ENCODE assay signal across 7 mouse cellular contexts in genomic region chr6:83512495-83512894, GRCm38 (mm10). TPM values are rescaled to one million over a fixed set of nuclear protein-coding genes. Genes with fewer than 3 reads are reported as not detected.
DNase-seq lines count a peak whose midpoint lies in the region; ATAC-seq lines count a peak whose summit lies in the region.

No protein-coding gene starts in this region.

- no peak overlapping the region for H3K27ac ChIP-seq in midbrain, embryonic 10.5 days (replicated peaks)
- no peak overlapping the region for H3K27ac ChIP-seq in midbrain, embryonic 16.5 days (ENCODE audit: low read length)
- no peak overlapping the region for H3K27ac ChIP-seq in liver, embryonic 11.5 days (ENCODE audit: low read depth, low read length)

- H3K27me3 ChIP-seq in midbrain, embryonic 10.5 days (ENCODE audit: low read depth, poor library complexity, severe bottlenecking): no peaks in the 10 kb centered on the region
- no peaks in the 10 kb centered on the region for H3K27me3 ChIP-seq in midbrain, embryonic 16.5 days (ENCODE audit: control insufficient read depth, insufficient read depth, low read depth, low read length)
- no peaks in the 10 kb centered on the region for H3K27me3 ChIP-seq in liver, embryonic 11.5 days (replicated peaks; ENCODE audit: control insufficient read depth, insufficient read depth, low read length)

- ATAC-seq in midbrain, embryonic 16.5 days: no peak
- peak; percentile 97 for ATAC-seq in common myeloid progenitor, adult 5-6 weeks (replicated peaks; ENCODE audit: low read depth, poor library complexity, severe bottlenecking)
- 0 out of 2 replicates have a peak, but pooled peaks have one; percentile 41 for ATAC-seq in liver, embryonic 11.5 days (replicated peaks; ENCODE audit: low FRiP score)

- peak; percentile 40 for DNase-seq in midbrain, embryonic 10.5 days (ENCODE audit: low spot score)
- DNase-seq in T-cell, adult 2 months (ENCODE audit: low spot score): peak; percentile 69
- DNase-seq in heart, postnatal 10 days: peak; percentile 68 to 81
- DNase-seq in liver, embryonic 11.5 days (ENCODE audit: low spot score): no peak
- DNase-seq in retina, embryonic 14.5 days (ENCODE audit: low spot score): peak; percentile 73

- no peak overlapping the region for H3K9ac ChIP-seq in midbrain, embryonic 16.5 days (ENCODE audit: low read depth, low read length)
- no peak overlapping the region for H3K9ac ChIP-seq in liver, embryonic 11.5 days (ENCODE audit: low read depth, low read length)

- no peaks in the 10 kb centered on the region for H3K9me3 ChIP-seq in midbrain, embryonic 10.5 days (replicated peaks)
- no peaks in the 10 kb centered on the region for H3K9me3 ChIP-seq in midbrain, embryonic 16.5 days (replicated peaks; ENCODE audit: control insufficient read depth, low read length, poor library complexity, severe bottlenecking)
- no peaks in the 10 kb centered on the region for H3K9me3 ChIP-seq in liver, embryonic 11.5 days (ENCODE audit: control insufficient read depth, low read length)

- H3K36me3 ChIP-seq in midbrain, embryonic 10.5 days: no peaks in the 10 kb centered on the region
- H3K36me3 ChIP-seq in midbrain, embryonic 16.5 days (ENCODE audit: control insufficient read depth, insufficient read depth, low read length): no peaks in the 10 kb centered on the region
- no peaks in the 10 kb centered on the region for H3K36me3 ChIP-seq in liver, embryonic 11.5 days (ENCODE audit: control insufficient read depth, insufficient read depth, low read length)

- no peak overlapping the region for H3K4me2 ChIP-seq in midbrain, embryonic 16.5 days (ENCODE audit: low read length)
- no peak overlapping the region for H3K4me2 ChIP-seq in liver, embryonic 11.5 days

- WGBS in midbrain, embryonic 10.5 days: 48% methylated on average over 1 of the region's 1 CpGs
- 37% methylated on average over 1 of the region's 1 CpGs for WGBS in midbrain, embryonic 16.5 days
- WGBS in liver, embryonic 11.5 days: 18% methylated on average over 1 of the region's 1 CpGs

- intact Hi-C loops in heart, postnatal 10 days (cut with DNase I): loop anchor here (1.0 to 10.0 kb wide), 2 partner anchors 156 to 308 kb away; no protein-coding TSS in a partner anchor

- peaks cover 3% of the 10 kb centered on the region for H3K4me1 ChIP-seq in midbrain, embryonic 10.5 days
- peaks cover 2% of the 10 kb centered on the region; the same call in 1 of the 2 replicates for H3K4me1 ChIP-seq in midbrain, embryonic 16.5 days (ENCODE audit: control insufficient read depth, insufficient read depth, low read length)
- no peaks in the 10 kb centered on the region for H3K4me1 ChIP-seq in liver, embryonic 11.5 days (replicated peaks; ENCODE audit: control insufficient read depth, insufficient read depth, low read length)

- no peak overlapping the region for H3K4me3 ChIP-seq in midbrain, embryonic 10.5 days
- H3K4me3 ChIP-seq in midbrain, embryonic 16.5 days (ENCODE audit: low read depth, low read length): no peak overlapping the region
- H3K4me3 ChIP-seq in liver, embryonic 11.5 days (ENCODE audit: low read depth, low read length): no peak overlapping the region

RNA-seq across cellular contexts. Expression of gene Dguok, which starts 5.7 kb away (rescaled TPM):
- 60.3 and 61.7 TPM in 2 replicates for polyA plus RNA-seq in midbrain, embryonic 10.5 days (2016; fragmentation: Nextera tagmentation; extraction: Ambion mirVana)
- polyA plus RNA-seq in midbrain, embryonic 16.5 days (2015; fragmentation: Nextera tagmentation; extraction: Ambion mirVana): 64.8 and 72.5 TPM in 2 replicates
- total RNA-seq in common myeloid progenitor, adult 5-6 weeks (2017): 34.3 and 38.0 TPM in 2 replicates
- 10 to 100 TPM; 24.0 to 31.1 TPM for total RNA-seq in heart, postnatal 10 days (2021)
- 43.4 and 44.7 TPM in 2 replicates for polyA plus RNA-seq in liver, embryonic 11.5 days (2014; fragmentation: Nextera tagmentation; extraction: Ambion mirVana)

RNA-seq across cellular contexts. Expression of gene Actg2, which starts 23.6 kb away (rescaled TPM):
- 0.49 and 1.9 TPM in 2 replicates for polyA plus RNA-seq in midbrain, embryonic 10.5 days (2016; fragmentation: Nextera tagmentation; extraction: Ambion mirVana)
- 1.7 and 2.0 TPM in 2 replicates for polyA plus RNA-seq in midbrain, embryonic 16.5 days (2015; fragmentation: Nextera tagmentation; extraction: Ambion mirVana)
- not detected in 2 replicates for total RNA-seq in common myeloid progenitor, adult 5-6 weeks (2017)
- 1 to 10 TPM; 5.0 to 8.2 TPM for total RNA-seq in heart, postnatal 10 days (2021)
- polyA plus RNA-seq in liver, embryonic 11.5 days (2014; fragmentation: Nextera tagmentation; extraction: Ambion mirVana): 7.6 and 9.1 TPM in 2 replicates

RNA-seq across cellular contexts. Expression of gene Tet3, which starts 53.6 kb away (rescaled TPM):
- 45.1 and 51.0 TPM in 2 replicates for polyA plus RNA-seq in midbrain, embryonic 10.5 days (2016; fragmentation: Nextera tagmentation; extraction: Ambion mirVana)
- polyA plus RNA-seq in midbrain, embryonic 16.5 days (2015; fragmentation: Nextera tagmentation; extraction: Ambion mirVana): 51.9 and 53.2 TPM in 2 replicates
- total RNA-seq in common myeloid progenitor, adult 5-6 weeks (2017): 17.6 and 24.2 TPM in 2 replicates
- 10 to 100 TPM; 49.0 to 54.3 TPM for total RNA-seq in heart, postnatal 10 days (2021)
- polyA plus RNA-seq in liver, embryonic 11.5 days (2014; fragmentation: Nextera tagmentation; extraction: Ambion mirVana): 22.0 and 22.8 TPM in 2 replicates
